In genomic region chr5:113453356-113453755, GRCm38 (mm10) we compare ENCODE assay signal across 13 mouse cellular contexts. TPM values are rescaled to one million over a fixed set of nuclear protein-coding genes. Genes with fewer than 3 reads are reported as not detected.
DNase-seq lines count a peak whose midpoint lies in the region; ATAC-seq and TF ChIP-seq lines count a peak whose summit lies in the region.
"Had no signal": no experiment of that assay in that cellular context is flagged by ENCODE, and none has a peak within 500 bp of the region (broad histone marks: within the 10 kb centered on the region; RNA-seq: fewer than 3 reads in every experiment).

No protein-coding gene starts in this region.

- ATAC-seq in forebrain, embryonic 12.5 days (ENCODE audit: low FRiP score), result no peak
- ATAC-seq in forebrain, embryonic 13.5 days, result no peak
- ATAC-seq in midbrain, embryonic 12.5 days (ENCODE audit: low FRiP score, low read depth), result no peak
- no peak for ATAC-seq in heart, embryonic 12.5 days (ENCODE audit: insufficient number of reproducible peaks, low FRiP score)
- no peak for ATAC-seq in erythroid progenitor cell, adult 5-6 weeks (replicated peaks; ENCODE audit: low FRiP score, poor library complexity, severe bottlenecking)

- H3K27ac ChIP-seq in forebrain, embryonic 12.5 days, result peak overlapping the region; percentile 63
- H3K27ac ChIP-seq in forebrain, embryonic 13.5 days, result no peak overlapping the region
- peak overlapping the region; percentile 33; the same call in 1 of the 2 replicates for H3K27ac ChIP-seq in layer of hippocampus, adult 2 months
- peak overlapping the region; percentile 72 for H3K27ac ChIP-seq in midbrain, embryonic 12.5 days (replicated peaks)
- H3K27ac ChIP-seq in heart, embryonic 12.5 days (ENCODE audit: poor library complexity, severe bottlenecking), result no peak overlapping the region
- H3K27ac ChIP-seq: liver, embryonic 15.5 days; macrophage had no signal

- H3K27me3 ChIP-seq in forebrain, embryonic 12.5 days, result no peaks in the 10 kb centered on the region
- no peaks in the 10 kb centered on the region for H3K27me3 ChIP-seq in forebrain, embryonic 13.5 days
- H3K27me3 ChIP-seq in midbrain, embryonic 12.5 days, result no peaks in the 10 kb centered on the region
- no peaks in the 10 kb centered on the region for H3K27me3 ChIP-seq in heart, embryonic 12.5 days (replicated peaks)
- H3K27me3 ChIP-seq: liver, embryonic 15.5 days had no signal

- no peak overlapping the region for H3K9ac ChIP-seq in forebrain, embryonic 12.5 days
- H3K9ac ChIP-seq in forebrain, embryonic 13.5 days, result no peak overlapping the region
- no peak overlapping the region for H3K9ac ChIP-seq in midbrain, embryonic 12.5 days (replicated peaks)
- no peak overlapping the region for H3K9ac ChIP-seq in heart, embryonic 12.5 days
- H3K9ac ChIP-seq: liver, embryonic 15.5 days had no signal

- no peak overlapping the region for H3K4me3 ChIP-seq in forebrain, embryonic 12.5 days (replicated peaks)
- H3K4me3 ChIP-seq in forebrain, embryonic 13.5 days, result no peak overlapping the region
- no peak overlapping the region for H3K4me3 ChIP-seq in layer of hippocampus, adult 2 months
- H3K4me3 ChIP-seq in midbrain, embryonic 12.5 days, result no peak overlapping the region
- no peak overlapping the region for H3K4me3 ChIP-seq in heart, embryonic 12.5 days
- H3K4me3 ChIP-seq: liver, embryonic 15.5 days had no signal

- DNase-seq in layer of hippocampus, adult 2 months (ENCODE audit: low spot score in 2 of 2), result no peak
- DNase-seq in layer of hippocampus, postnatal 36 days, result no peak
- no peak for DNase-seq in left cerebral cortex, postnatal 4 days
- DNase-seq: adrenal gland, postnatal 10 days; cerebellum, postnatal 36 days; layer of hippocampus, adult 9-11 months had no signal

- WGBS in forebrain, embryonic 12.5 days, result 2% methylated on average over 4 of the region's 4 CpGs
- WGBS in forebrain, embryonic 13.5 days, result 2% methylated on average over 4 of the region's 4 CpGs
- WGBS in midbrain, embryonic 12.5 days, result 1% methylated on average over 4 of the region's 4 CpGs
- 4% methylated on average over 4 of the region's 4 CpGs for WGBS in heart, embryonic 12.5 days

- no peak for TF ChIP-seq CTCF in layer of hippocampus, adult 2 months (conservative IDR thresholded peaks at IDR 0.05)

- H3K9me3 ChIP-seq in forebrain, embryonic 12.5 days, result no peaks in the 10 kb centered on the region
- 0 out of 2 replicates have a peak, but pooled peaks cover 4% of the 10 kb centered on the region for H3K9me3 ChIP-seq in forebrain, embryonic 13.5 days (replicated peaks)
- peaks cover 5% of the 10 kb centered on the region; the same call in 1 of the 2 replicates for H3K9me3 ChIP-seq in midbrain, embryonic 12.5 days
- H3K9me3 ChIP-seq in heart, embryonic 12.5 days (replicated peaks), result peaks cover 12% of the 10 kb centered on the region; the same call in 1 of the 2 replicates
- H3K9me3 ChIP-seq: liver, embryonic 15.5 days had no signal

- peak overlapping the region; percentile 10; the same call in 1 of the 2 replicates for H3K4me2 ChIP-seq in forebrain, embryonic 12.5 days
- H3K4me2 ChIP-seq in forebrain, embryonic 13.5 days, result no peak overlapping the region
- no peak overlapping the region for H3K4me2 ChIP-seq in midbrain, embryonic 12.5 days (replicated peaks)
- H3K4me2 ChIP-seq in heart, embryonic 12.5 days, result no peak overlapping the region
- H3K4me2 ChIP-seq: liver, embryonic 15.5 days had no signal

- intact Hi-C loops in left cerebral cortex, postnatal 4 days (cut with DNase I), result no loop called here

- peaks cover 30% of the 10 kb centered on the region for H3K4me1 ChIP-seq in forebrain, embryonic 12.5 days
- peaks cover 23% of the 10 kb centered on the region for H3K4me1 ChIP-seq in forebrain, embryonic 13.5 days
- peaks cover 28% of the 10 kb centered on the region for H3K4me1 ChIP-seq in midbrain, embryonic 12.5 days
- peaks cover 4% of the 10 kb centered on the region; the same call in 1 of the 2 replicates for H3K4me1 ChIP-seq in heart, embryonic 12.5 days (replicated peaks)
- H3K4me1 ChIP-seq: liver, embryonic 15.5 days had no signal

- no peaks in the 10 kb centered on the region for H3K36me3 ChIP-seq in forebrain, embryonic 12.5 days (replicated peaks)
- H3K36me3 ChIP-seq in forebrain, embryonic 13.5 days (ENCODE audit: poor library complexity, severe bottlenecking), result no peaks in the 10 kb centered on the region
- no peaks in the 10 kb centered on the region for H3K36me3 ChIP-seq in midbrain, embryonic 12.5 days
- H3K36me3 ChIP-seq in heart, embryonic 12.5 days, result no peaks in the 10 kb centered on the region
- H3K36me3 ChIP-seq: liver, embryonic 15.5 days had no signal

RNA-seq across cellular contexts. Expression of gene Wscd2, which starts 36.8 kb away (rescaled TPM):
- 8.4 and 8.7 TPM in 2 replicates for polyA plus RNA-seq in forebrain, embryonic 12.5 days (2016; fragmentation: Nextera tagmentation; extraction: Ambion mirVana)
- 4.7 and 6.9 TPM in 2 replicates for polyA plus RNA-seq in forebrain, embryonic 13.5 days (2015; fragmentation: Nextera tagmentation; extraction: Ambion mirVana)
- total RNA-seq in layer of hippocampus, adult 2 months (2021), result 10 to 100 TPM; 85.0 to 89.1 TPM
- 10 to 100 TPM; 83.5 to 86.8 TPM for total RNA-seq in layer of hippocampus, postnatal 36 days (2021)
- 14.2 and 16.0 TPM in 2 replicates for polyA plus RNA-seq in midbrain, embryonic 12.5 days (2016; fragmentation: Nextera tagmentation; extraction: Ambion mirVana)
- total RNA-seq in left cerebral cortex, postnatal 4 days (2021), result 10 to 100 TPM; 39.4 to 43.9 TPM
- polyA plus RNA-seq in heart, embryonic 12.5 days (2016; fragmentation: Nextera tagmentation; extraction: Ambion mirVana), result 5.4 TPM in 2 replicates
- total RNA-seq in erythroid progenitor cell, adult 5-6 weeks (2015; ENCODE audit: low replicate concordance), result not detected in 2 replicates
- total RNA-seq in erythroid progenitor cell, adult 5-6 weeks (2017; ENCODE audit: low replicate concordance), result not detected in 2 replicates
- polyA plus RNA-seq: macrophage had no signal

Comparison
In these comparisons a context has a peak if more than half of its experiments do, and no peak if none do; other contexts are left out.
1. H3K27ac ChIP-seq: peak in forebrain, embryonic 12.5 days (single experiment), layer of hippocampus, adult 2 months (single experiment) and midbrain, embryonic 12.5 days (single experiment); none in forebrain, embryonic 13.5 days (single experiment) and heart, embryonic 12.5 days (single experiment).
2. RNA of gene Wscd2, which starts 36.8 kb away (total RNA-seq): 85.0 to 89.1 TPM in layer of hippocampus, adult 2 months, 83.5 to 86.8 TPM in layer of hippocampus, postnatal 36 days and 39.4 to 43.9 TPM in left cerebral cortex, postnatal 4 days; not detected in erythroid progenitor cell, adult 5-6 weeks; every median in the first group is over 10 times any median in the second.